Mouse (Mus musculus) left cerebral cortex, adult 18-20 months (tissue): ENCODE measurements around the gene Mb21d2. TPM values are rescaled to one million over a fixed set of nuclear protein-coding genes. Genes with fewer than 3 reads are reported as not detected.

Experiments used
- DNase-seq, 2 experiments: peaks; one replicate each; pipeline ENCODE4 v3.0.0; 2021 to 2022; ENCODE audit warnings: low spot score in 2 of 2, mixed read lengths in 1 of 2
- long read RNA-seq, 2 experiments: library from polyadenylated mRNA; stranded (forward); transcript quantifications; one replicate each; pipeline ENCODE4 v2.0.0; 2021
- total RNA-seq, 2 experiments: library from RNA; stranded (reverse); gene quantifications; 2 replicates each; pipeline ENCODE4 v1.2.3; 2021

Gene Mb21d2
- 10 to 100 TPM; 36.3 to 38.2 TPM for total RNA-seq
- long read RNA-seq, experiment 1, transcript Mb21d2-201 (2 exons, 3,055 nt), result major isoform, 31 of 36 reads
- long read RNA-seq, experiment 1, partial matches to known transcripts, result 5 of 36 reads
- long read RNA-seq, experiment 1, other reads (novel, unspliced or antisense), result 0 of 36 reads
- long read RNA-seq, experiment 2, transcript Mb21d2-201 (2 exons, 3,055 nt), result major isoform, 18 of 22 reads
- long read RNA-seq, experiment 2, partial matches to known transcripts, result 4 of 22 reads
- long read RNA-seq, experiment 2, other reads (novel, unspliced or antisense), result 0 of 22 reads

GRCm38 (mm10) chr16:28928815-28929685 lies at the start of gene Mb21d2:
Mb21d2 (minus strand) TSS chr16:28929673.
- DNase-seq, result peak; percentile 39 to 60

DNA sequence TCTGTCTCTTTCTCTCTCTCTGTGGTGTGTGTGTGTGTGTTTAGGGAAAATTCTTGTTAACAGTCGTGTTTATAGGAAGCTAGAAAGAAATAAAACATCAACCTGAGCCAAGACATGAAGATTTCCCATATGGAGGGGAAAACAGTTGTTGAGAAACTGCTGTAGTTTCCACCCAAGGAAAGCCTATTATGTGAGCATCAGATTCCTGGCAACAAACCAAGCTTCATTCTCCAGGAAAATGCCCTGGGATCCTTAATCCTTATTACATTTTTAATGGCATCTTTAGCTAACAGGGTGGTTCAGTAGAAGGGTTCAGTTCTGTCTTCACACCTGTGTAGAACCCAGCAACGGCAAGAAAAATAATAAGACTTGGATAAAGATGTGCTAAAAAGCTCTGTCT lies 36.8 kb upstream of the Mb21d2 start:
- DNase-seq, result no peak

- DNase-seq, result peak in 1 of 2 experiments; percentile 12
Observed at GRCm38 (mm10) chr16:28964048-28964447, 34.6 kb upstream of the Mb21d2 start.

- no peak for DNase-seq
Observed at GRCm38 (mm10) chr16:28962987-28963386, 33.5 kb upstream of the Mb21d2 start.

GRCm38 (mm10) chr16:28949810-28950209 lies 20.3 kb upstream of the Mb21d2 start:
- no peak for DNase-seq

GRCm38 (mm10) chr16:28943254-28943653 lies 13.8 kb upstream of the Mb21d2 start:
- no peak for DNase-seq

- no peak for DNase-seq
Observed at GRCm38 (mm10) chr16:28936181-28936792, 6.8 kb upstream of the Mb21d2 start.

GRCm38 (mm10) chr16:28935701-28936100 lies 6.2 kb upstream of the Mb21d2 start:
- no peak for DNase-seq

DNA sequence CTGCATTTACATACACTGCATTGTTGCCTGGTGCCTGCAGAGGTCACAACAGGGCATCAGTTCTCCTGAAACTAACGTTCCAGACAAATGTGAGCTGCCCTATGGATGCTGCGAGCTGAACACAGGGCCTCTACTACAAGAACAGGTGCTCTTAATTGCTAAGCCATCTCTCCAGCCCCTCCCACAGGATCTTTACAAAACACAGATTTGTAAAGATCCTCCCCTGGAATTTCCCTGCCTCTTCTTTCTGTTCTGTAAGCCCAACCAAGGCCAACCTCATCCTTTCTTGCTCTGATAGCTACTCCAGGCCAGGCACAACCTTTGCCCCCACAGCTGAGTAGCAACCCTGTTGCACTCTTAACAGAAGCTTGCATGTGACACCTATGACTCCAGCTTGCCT lies 1.7 kb upstream of the Mb21d2 start:
- DNase-seq, result no peak

DNA sequence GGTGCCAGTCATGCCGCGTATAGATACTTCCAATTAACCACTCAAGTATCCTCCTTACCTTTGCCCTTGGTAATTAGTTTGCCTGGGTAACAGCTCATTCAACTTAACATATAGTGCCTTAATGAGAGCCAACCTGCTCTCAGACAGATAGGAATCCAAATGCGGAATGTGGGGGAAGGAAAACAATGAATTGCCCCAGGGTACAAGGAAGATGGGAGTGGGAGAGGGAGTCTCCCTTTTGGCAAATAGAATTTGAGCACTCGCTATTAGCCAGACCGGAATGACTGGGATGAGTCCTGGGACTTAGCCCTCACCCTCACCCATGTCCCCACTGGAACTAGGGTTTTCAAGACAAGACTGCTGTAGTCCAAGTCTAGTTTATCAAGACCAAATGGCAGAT lies 953 bp upstream of the Mb21d2 start:
- DNase-seq, result no peak

DNA sequence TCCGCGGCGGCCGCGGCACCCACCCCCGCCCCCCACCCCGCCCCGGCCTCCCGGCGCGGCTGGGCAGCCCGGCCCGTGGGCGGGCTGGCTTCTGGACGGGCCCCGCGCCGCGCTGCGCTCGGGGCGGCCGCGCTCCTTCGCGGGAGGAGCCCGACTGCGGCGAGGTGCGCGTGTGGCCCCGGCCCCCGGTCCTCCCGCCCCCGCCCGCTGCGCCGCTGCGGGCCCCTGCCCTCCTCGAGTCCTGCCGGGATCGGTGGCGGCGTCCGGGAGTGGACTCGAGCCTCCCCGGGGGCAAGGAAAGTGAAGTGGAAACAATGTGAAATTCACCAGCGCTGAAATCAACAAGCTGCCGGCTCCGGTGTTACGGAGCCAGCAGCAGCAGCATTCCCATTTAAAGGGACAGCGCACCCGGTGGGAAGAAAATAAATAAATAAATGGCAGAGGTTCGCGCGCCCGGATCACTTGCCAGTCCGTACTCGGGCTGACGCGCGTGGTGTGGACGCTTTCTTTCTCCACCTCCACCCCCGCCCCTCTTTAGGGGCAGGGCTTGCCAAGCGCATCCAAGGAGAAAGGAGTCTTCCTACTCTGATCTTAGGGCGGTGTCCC lies 316 bp upstream of the Mb21d2 start:
- peak; percentile 44 to 52 for DNase-seq

DNA sequence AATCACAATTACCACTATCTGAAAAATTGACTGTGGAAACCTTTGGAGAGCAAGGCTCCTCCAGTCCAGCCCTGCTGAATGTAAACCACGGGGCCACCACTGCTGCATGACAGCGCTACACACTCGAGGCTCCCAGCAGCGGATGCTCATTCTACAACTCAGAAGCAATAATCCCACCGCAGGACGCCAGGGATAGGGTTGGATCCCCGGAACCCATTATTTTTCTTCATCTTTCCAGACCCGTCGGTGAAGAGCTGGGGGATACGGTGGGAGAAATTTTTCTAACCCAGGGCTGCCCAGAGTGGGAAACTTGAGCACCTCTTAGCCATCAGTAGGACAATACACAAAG lies 1.0 kb downstream of the Mb21d2 start:
- peak; percentile 46 to 52 for DNase-seq

GRCm38 (mm10) chr16:28927381-28927780 lies 2.1 kb downstream of the Mb21d2 start:
- no peak for DNase-seq

GRCm38 (mm10) chr16:28919320-28919885 lies 10.1 kb downstream of the Mb21d2 start:
- no peak for DNase-seq

GRCm38 (mm10) chr16:28915362-28915761 lies 14.1 kb downstream of the Mb21d2 start:
- no peak for DNase-seq

DNA sequence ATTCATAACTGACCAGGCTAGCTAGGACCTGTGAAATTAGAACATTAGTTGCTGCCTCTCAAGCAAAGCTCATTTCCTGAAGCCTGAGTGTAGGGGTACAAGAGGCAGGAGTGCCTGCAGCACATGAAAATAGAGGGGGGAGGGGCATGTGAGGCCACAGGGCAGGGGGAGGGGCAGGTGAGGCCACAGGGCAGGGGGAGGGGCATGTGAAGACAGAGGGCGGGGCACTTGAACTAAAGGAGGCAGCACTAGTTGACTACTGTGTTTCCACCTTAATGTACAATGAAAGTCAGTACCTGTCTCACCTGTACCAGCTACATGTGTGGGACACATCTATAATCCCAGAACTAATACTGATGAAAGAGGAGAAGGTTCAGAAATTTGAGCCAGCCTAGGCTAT lies 14.8 kb downstream of the Mb21d2 start:
- no peak for DNase-seq

- no peak for DNase-seq
Observed at GRCm38 (mm10) chr16:28911414-28912050, 17.9 kb downstream of the Mb21d2 start.

GRCm38 (mm10) chr16:28906370-28907275 lies 22.9 kb downstream of the Mb21d2 start:
- DNase-seq, result no peak

- no peak for DNase-seq
Observed at GRCm38 (mm10) chr16:28905567-28906289, 23.7 kb downstream of the Mb21d2 start.
